Mouse (Mus musculus) ES-E14 (cell line): ENCODE measurements around the gene Fes. TPM values are rescaled to one million over a fixed set of nuclear protein-coding genes. Genes with fewer than 3 reads are reported as not detected.

ENCODE experiments used
- DNase-seq: peaks from one replicate; pipeline ENCODE4 v3.0.0-alpha.2; 2013; ENCODE audit warnings: low read depth, low spot score
- H3K27ac ChIP-seq: 2 replicates; pipeline ENCODE4 v1.5.1; 2012; ENCODE audit warnings: low read depth, mild to moderate bottlenecking, low read length, moderate library complexity, mixed read lengths; ENCODE audit not compliant: poor library complexity, insufficient read depth, severe bottlenecking
- H3K36me3 ChIP-seq: 2 replicates; pipeline ENCODE4 v1.6.1; 2012; ENCODE audit warnings: mild to moderate bottlenecking, low read length, moderate library complexity, mixed read lengths; ENCODE audit not compliant: control insufficient read depth, poor library complexity, insufficient read depth, severe bottlenecking
- H3K4me1 ChIP-seq, 2 experiments: fragments of 150-350 bp in 1 of 2; sonication (generic) in 1 of 2; 2 replicates each; pipeline ENCODE4 v1.6.1; 2012; ENCODE audit warnings: low read length in 2 of 2, mild to moderate bottlenecking in 1 of 2, mixed read lengths in 1 of 2; ENCODE audit not compliant: control insufficient read depth in 2 of 2, insufficient read depth in 2 of 2, poor library complexity in 1 of 2
- H3K4me3 ChIP-seq, 2 experiments: fragments of 150-350 bp in 1 of 2; sonication (generic) in 1 of 2; 2 replicates each; pipeline ENCODE4 v1.5.1; 2012; ENCODE audit warnings: low read length in 2 of 2, low read depth in 1 of 2, mild to moderate bottlenecking in 1 of 2, mixed read lengths in 1 of 2; ENCODE audit not compliant: insufficient read depth in 1 of 2, poor library complexity in 1 of 2, severe bottlenecking in 1 of 2
- H3K9ac ChIP-seq: 2 replicates; pipeline ENCODE4 v1.6.1; 2012; ENCODE audit warnings: low read depth, mild to moderate bottlenecking, low read length, mixed read lengths; ENCODE audit not compliant: poor library complexity, insufficient read depth, severe bottlenecking
- H3K9me3 ChIP-seq: fragments of 150-350 bp; sonication (generic); 2 replicates; pipeline ENCODE4 v1.6.1; 2012; ENCODE audit warnings: low read depth, mild to moderate bottlenecking, low read length; ENCODE audit not compliant: control insufficient read depth, insufficient read depth
- CHD2 ChIP-seq: IDR thresholded peaks from 2 replicates; pipeline ENCODE4 v1.6.1; 2014; ENCODE audit warnings: mild to moderate bottlenecking, low read depth, low read length, inconsistent platforms
- HCFC1 ChIP-seq: IDR thresholded peaks from 2 replicates; pipeline ENCODE4 v1.6.1; 2012; ENCODE audit warnings: low read length, inconsistent platforms, borderline replicate concordance; ENCODE audit not compliant: insufficient read depth
- MAFK ChIP-seq: IDR thresholded peaks from 2 replicates; pipeline ENCODE4 v1.6.1; 2014; ENCODE audit warnings: mild to moderate bottlenecking, low read depth, low read length, inconsistent platforms; ENCODE audit not compliant: insufficient read depth
- ZC3H11A ChIP-seq: IDR thresholded peaks from 2 replicates; pipeline ENCODE4 v1.6.1; 2012; ENCODE audit warnings: low read depth, mild to moderate bottlenecking, inconsistent platforms, low read length, borderline replicate concordance
- ZNF384 ChIP-seq: IDR thresholded peaks from 2 replicates; pipeline ENCODE4 v1.6.1; 2012; ENCODE audit warnings: low read depth, low read length, inconsistent platforms
- in situ Hi-C, 2 experiments: fragments of 600-800 bp; cut with MboI; formaldehyde crosslinking; loops; one replicate each; pipeline ENCODE4 v1.15.1; 2025; ENCODE audit warnings: low sequenced_read_pairs in 2 of 2, inconsistent platforms in 1 of 2; ENCODE audit not compliant: unreplicated experiment in 2 of 2
- total RNA-seq: library from RNA; depleted of rRNA; stranded (reverse); fragments of 300-350 nt; gene quantifications from 2 replicates; pipeline ENCODE4 v1.2.3, GENCODE M21; 2012

The Fes gene
- total RNA-seq, 1 experiment: 4.5 TPM

DNA sequence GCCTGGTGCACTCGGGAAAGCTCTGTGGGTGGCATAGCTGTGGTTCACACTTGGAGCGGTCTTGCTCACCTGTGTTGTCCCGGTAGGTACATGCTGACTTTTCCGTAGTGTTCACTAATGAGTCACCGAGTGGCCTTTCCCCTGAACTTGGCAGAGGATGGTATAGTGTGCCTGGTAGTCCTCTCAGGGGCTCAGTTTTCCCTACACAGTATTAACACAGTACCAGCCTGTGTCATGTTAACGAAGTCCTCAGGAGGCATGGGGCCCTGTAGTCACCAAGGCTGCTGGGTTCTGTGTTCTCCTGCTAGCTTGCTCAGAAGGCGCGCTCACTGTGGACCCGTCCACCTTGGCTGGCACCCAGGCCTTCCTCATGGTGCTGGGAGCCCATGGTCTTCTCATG, 22.6 kb upstream of the Fes start:
- Histone ChIP-seq H3K4me3 (no peak overlapping the region), H3K9me3 (no peaks in the 10 kb centered on the region), H3K27ac (no peak overlapping the region), H3K4me1 (no peaks in the 10 kb centered on the region), H3K36me3 (no peaks in the 10 kb centered on the region), H3K9ac (no peak overlapping the region)
- no peak for DNase-seq
- in situ Hi-C loops: no loop called here
- TF ChIP-seq MAFK (no peak), CHD2 (no peak), ZNF384 (no peak), ZC3H11A (no peak), HCFC1 (no peak)

DNA sequence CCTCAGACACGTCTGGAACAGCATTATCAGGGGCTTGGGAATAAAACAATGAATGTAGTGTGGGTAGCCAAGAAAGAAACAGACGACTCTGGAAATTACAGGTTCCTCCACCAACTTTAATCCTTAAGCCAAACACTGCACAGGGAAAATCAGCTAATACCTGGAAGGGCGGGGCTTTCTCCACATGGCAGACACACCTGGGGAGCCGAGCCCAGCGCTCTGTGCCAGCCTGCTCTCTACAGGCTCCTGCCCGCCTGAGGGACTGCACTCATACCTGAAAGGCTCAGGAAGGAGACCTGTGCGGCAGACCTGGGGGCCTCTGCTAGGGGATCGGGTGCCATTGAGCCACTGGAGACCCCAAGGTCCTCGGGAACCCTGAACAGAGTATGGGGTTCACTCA, 20.0 kb upstream of the Fes start:
- no peaks in the 10 kb centered on the region for H3K4me1 ChIP-seq
- TF ChIP-seq HCFC1: no peak
- no peak for TF ChIP-seq MAFK
- H3K27ac ChIP-seq: no peak overlapping the region
- no peak overlapping the region for H3K4me3 ChIP-seq
- in situ Hi-C loops: no loop called here
- H3K9ac ChIP-seq: no peak overlapping the region
- no peaks in the 10 kb centered on the region for H3K9me3 ChIP-seq
- DNase-seq: no peak
- H3K36me3 ChIP-seq: no peaks in the 10 kb centered on the region

DNA sequence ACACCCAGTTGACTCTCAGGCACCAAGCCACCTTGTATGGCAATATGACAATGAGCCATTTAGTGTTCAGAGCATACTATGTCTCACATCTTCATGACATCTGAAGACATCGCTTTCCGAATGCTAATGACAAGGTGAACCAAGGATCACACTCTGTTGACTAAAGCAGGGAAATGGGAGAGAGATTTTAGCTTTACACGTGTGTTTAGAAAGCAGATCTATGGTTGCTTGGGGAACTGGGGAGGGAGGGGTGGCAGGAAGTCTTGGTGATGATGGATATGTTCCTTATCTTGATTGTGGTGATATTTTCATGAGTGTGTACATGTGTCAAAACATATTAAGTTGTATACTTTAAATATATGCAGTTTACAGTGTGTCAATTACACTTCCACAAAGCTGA, 18.4 kb upstream of the Fes start:
- no peaks in the 10 kb centered on the region; a peak in 1 of 4 replicates for H3K4me1 ChIP-seq
- no peak for DNase-seq
- in situ Hi-C loops: no loop called here
- TF ChIP-seq MAFK: no peak
- TF ChIP-seq ZC3H11A: no peak
- TF ChIP-seq ZNF384: no peak
- TF ChIP-seq HCFC1: no peak
- no peak for TF ChIP-seq CHD2
- no peaks in the 10 kb centered on the region for H3K9me3 ChIP-seq
- H3K27ac ChIP-seq: no peak overlapping the region
- no peak overlapping the region for H3K9ac ChIP-seq
- H3K36me3 ChIP-seq: no peaks in the 10 kb centered on the region
- H3K4me3 ChIP-seq: no peak overlapping the region

DNA sequence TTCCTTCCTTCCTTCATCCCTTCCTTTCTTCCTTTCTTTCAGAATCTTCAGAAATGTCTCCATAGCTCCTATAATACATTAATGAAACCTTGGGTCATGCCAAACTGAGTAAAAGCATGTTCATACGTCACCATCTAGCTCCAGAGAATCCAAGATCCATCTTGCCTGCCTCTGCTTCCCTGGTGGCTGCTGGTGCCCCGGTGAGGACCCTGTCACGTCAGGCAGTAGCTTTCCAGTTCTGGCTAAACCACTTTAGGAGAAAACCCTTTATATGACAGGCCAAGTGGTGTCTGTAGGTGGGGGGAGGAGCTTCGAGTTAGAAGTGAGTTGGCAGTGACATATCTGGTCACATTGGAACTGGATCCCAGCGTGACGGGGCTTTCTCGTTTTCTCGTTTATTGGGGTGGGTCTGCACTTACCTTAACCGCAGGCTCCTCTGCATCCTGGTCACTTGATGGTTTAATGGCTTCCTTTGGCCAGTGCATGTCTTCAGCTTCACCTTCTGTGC, 17.5 kb upstream of the Fes start, which contains the start of gene Furin:
Gene Furin, minus strand, starts transcription at position 249 of the 508 bp plus-strand sequence.
- H3K36me3 ChIP-seq: no peaks in the 10 kb centered on the region
- TF ChIP-seq ZC3H11A (no peak), HCFC1 (no peak), CHD2 (no peak), MAFK (no peak), ZNF384 (no peak)
- H3K27ac ChIP-seq: no peak within 1 kb of the TSS
- H3K4me3 ChIP-seq: no peak within 1 kb of the TSS
- DNase-seq: no peak
- H3K4me1 ChIP-seq: no peaks in the 10 kb centered on the region; a peak in 2 of 4 replicates
- H3K9ac ChIP-seq: no peak within 1 kb of the TSS
- H3K9me3 ChIP-seq: no peaks in the 10 kb centered on the region
- in situ Hi-C loops: no loop called here
